Mouse (Mus musculus) skeletal muscle tissue, adult 2 months (tissue): Measurements from ENCODE around the gene Prr5l.
A peak's percentile ranks its signal among the peaks of the same experiment; 100 is the strongest.
"Not testable (repeated sequence)": the region's sequence is repeated elsewhere in the genome, so short reads cannot be mapped to it uniquely, and the experiment has no call there.

Experiments used
- DNase-seq: peaks from one replicate; pipeline ENCODE4 v3.0.0-alpha.2; 2012; ENCODE audit warnings: low read depth, low spot score

Gene Prr5l

GRCm38 (mm10) chr2:101762955-101763386 is 119.9 kb downstream of the Prr5l start:
- DNase-seq = peak; percentile 54

GRCm38 (mm10) chr2:101762405-101762804 is 120.4 kb downstream of the Prr5l start:
- peak; percentile 45 for DNase-seq

DNA sequence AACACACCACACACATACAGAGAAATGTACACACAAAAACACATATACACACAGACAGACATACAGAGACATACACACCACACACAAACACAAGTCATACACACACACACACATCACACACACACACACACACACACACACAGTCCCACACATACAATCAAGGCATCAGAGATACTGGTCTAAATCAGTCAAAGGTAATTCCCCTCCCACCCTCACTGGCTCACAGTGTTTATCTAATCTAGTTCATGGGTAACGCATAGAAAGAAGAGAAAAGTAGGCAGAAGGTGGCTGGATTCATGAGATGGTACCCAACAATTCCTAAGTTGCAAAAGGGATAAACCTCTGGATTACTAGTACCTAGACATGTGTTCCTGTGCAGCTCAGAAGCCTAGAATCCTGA is 120.9 kb downstream of the Prr5l start:
- DNase-seq = no peak

GRCm38 (mm10) chr2:101759523-101760277 is 123.1 kb downstream of the Prr5l start:
- DNase-seq = no peak

DNA sequence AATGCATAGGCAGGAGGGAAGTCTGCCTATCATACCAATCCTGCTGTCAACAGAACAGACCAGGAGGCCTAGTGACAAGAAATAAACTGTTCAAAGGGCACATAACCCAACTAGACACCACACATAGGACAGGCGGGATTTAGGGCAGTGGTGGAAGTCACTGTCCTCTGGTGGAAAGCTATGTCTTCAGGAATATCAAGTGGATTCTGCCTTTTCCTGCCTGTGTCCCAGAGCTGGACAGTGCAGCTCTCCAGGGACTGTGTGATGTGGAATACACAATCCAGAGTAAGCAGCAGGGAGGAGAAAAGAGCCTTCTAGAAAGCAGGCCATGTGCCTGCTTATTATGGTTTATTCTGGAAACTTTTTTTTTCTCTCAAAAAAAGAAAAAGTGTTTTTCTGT is 125.0 kb downstream of the Prr5l start:
- DNase-seq = no peak

DNA sequence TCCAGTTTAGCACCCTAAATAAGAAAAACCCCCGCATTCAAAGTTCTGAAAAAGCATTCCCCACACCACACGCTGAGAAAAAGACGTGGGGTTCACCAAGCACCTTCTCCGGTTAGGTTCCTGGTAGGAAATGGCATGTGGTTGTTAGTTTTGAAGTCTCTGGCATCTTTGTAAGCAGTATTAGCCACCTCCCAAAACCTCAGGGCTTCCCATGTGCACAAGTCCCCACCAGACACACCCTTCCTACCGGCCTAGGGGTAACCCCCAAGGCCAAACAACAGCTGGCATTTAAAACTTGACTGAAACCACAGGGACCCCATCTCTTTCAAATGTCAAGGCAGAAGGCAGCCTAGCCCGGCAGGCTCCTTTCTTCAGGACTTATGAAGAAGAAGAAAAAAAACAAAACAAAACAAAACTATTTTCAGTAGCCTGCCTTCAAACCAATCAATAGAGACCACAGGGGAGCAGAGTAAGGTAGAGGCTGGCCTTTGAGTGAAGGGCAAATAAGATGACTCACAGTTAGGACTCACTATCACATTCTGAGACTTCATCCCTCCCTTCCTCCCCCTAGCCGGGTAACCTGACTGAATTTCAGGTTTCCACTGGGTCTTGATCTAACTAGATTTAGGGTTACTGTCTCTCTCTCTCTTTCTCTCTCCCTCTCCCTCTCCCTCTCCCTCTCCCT is 126.6 kb downstream of the Prr5l start:
- no peak for DNase-seq

GRCm38 (mm10) chr2:101754939-101755555 is 127.8 kb downstream of the Prr5l start:
- DNase-seq = no peak

DNA sequence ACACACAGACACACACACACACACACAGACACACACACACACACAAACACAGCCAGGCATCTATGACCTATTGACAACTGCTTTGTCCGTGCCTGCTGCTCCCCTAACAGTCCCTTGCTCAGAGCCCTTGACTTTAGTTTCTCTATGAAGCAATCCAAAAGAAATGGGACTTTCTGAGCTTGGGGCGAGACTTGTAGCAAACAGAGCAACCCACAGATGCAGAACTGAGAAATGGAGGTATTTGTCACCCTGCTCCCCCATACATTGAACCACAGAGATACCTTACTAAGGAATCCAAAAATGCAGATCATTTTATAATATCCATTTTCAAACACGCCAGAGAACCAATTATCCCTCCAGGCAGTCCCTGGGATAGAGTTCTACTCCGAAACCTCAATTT is 128.4 kb downstream of the Prr5l start:
- DNase-seq = no peak

DNA sequence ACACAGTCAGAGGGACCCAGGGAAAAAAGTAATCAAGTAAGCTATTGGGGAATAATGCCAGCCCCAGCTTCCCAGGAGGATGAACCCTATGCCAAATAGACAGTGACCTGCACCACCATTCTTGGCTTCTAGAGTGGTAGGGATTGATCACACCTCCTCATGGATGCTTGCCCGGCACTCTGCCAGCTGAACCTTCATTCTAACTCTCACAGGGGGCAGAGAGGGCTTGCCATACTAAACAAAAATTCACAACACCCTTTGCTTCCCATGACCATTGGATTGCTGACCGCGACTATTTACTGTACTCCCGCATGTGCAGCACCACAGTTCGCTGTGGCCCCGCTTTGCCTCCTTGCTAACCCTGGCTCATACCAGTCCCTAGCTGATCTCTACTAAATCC is 129.8 kb downstream of the Prr5l start:
- DNase-seq = no peak

DNA sequence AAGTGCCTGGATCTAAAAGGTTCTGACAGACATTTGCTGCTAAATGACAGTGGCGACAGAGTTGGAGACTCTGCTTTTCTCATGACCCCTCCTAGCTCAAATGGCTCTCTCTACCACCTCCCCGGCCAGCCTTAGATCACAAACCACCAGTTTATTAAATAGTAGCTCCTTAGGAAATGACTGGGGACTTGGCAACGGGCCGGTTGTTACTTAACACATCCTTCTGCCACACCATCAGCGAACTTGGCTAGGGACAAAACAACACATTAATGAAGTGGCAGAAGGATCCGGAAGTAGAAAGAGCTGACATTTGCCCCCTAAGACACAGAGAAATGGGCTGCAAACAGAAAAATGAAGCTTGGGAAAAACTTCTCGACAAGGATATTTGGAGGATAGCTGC is 130.4 kb downstream of the Prr5l start:
- DNase-seq = peak; percentile 27

GRCm38 (mm10) chr2:101751236-101751922 is 131.4 kb downstream of the Prr5l start:
- DNase-seq = no peak

DNA sequence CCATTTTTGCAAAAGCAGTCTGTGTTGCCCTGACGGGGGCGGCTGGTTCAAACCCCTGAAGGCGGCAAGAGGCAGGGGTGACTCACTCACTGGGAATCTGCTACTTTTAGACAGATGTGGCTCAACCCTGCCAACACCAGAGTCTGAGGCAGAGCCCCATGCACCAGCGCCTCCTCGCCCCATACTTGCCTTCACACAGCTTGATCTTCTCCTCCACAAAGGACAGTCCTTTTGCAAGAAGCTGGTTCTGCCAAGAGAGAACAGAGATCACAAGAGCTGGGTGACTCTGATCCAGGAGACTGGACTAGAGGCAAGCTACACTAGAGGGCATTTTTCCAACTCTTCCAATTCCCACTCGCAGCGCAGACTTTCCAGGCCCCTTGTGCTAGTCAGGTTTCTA is 136.3 kb downstream of the Prr5l start:
- DNase-seq = peak; percentile 32

GRCm38 (mm10) chr2:101745656-101746055 is 137.2 kb downstream of the Prr5l start:
- not testable (repeated sequence) for DNase-seq

GRCm38 (mm10) chr2:101742072-101742860 is 140.6 kb downstream of the Prr5l start:
- no peak for DNase-seq

DNA sequence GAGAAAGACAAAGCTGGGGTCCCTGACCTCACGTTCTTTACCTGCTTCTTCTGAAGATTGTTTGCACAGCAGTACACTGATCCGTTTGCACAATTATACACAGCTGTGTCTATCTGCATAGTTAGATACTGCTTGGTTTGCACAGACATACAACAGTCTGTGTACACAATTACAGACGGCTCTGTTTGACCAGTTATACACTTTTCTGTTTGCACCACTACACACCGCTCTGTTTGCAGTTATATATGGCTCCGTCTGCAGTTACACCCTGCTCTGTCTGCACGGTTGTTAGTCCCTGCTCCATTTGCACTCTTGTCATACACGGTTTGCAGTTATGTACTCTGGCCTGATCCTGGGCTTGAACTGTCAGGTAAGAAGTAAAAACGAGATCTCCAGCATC is 141.2 kb downstream of the Prr5l start:
- DNase-seq = no peak

DNA sequence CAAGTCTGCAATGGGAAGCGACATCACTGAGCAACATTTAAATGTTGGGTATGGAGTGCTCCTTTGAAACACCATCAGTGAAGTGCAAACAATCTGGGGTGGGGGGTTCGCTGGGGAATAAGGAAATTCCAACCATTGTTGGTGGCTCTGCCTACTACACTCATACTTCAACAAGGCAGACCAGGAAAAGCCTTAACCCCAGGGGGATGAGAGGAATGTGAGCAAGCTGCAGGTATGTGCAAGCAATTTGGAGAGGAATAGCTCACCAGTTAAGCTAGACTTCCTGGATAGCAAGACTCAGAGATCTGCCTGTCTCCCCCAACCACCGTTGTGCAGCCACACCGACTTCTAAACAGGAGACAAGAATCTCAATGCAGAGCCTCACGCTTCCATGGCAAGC is 142.9 kb downstream of the Prr5l start:
- no peak for DNase-seq

DNA sequence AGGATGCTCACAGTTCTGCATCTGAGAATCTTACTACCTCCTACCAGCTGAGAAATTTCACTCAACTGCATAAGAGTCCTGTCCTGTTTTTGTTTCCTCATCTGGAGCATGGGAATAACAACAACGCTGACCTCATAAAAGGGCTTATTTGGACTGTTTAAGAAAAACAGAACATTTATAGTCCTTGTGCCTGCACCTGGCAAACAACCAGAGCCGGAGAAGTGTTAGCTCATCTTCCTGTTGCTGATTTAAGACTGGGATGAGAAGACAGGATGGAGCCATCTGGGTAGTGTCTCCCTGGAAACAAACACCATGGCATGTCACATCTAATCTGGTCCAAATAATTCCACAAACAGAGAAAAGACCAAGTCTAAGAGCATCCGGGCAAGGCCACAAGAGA is 149.3 kb downstream of the Prr5l start:
- DNase-seq = peak; percentile 25

DNA sequence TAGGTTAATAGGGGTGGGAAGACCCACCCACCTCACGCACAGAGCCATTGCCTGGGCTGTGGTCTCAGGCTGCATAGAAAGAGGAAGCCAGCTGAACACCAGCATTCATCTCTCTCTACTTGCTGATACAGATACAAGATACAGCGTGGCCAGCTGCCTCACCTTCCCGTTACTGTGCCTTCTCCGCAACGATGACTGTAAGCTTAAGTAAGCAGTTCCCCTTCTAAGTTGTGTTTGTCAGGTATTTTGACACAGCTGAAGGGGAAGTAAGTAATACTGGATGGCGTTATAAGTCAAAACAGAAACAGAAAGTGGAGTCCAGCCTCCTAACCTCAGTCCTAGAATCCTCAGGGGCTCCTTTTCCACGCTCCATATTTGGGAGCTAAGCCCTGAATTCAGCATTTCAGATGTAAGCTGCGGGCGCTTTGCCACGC is 150.0 kb downstream of the Prr5l start:
- no peak for DNase-seq

DNA sequence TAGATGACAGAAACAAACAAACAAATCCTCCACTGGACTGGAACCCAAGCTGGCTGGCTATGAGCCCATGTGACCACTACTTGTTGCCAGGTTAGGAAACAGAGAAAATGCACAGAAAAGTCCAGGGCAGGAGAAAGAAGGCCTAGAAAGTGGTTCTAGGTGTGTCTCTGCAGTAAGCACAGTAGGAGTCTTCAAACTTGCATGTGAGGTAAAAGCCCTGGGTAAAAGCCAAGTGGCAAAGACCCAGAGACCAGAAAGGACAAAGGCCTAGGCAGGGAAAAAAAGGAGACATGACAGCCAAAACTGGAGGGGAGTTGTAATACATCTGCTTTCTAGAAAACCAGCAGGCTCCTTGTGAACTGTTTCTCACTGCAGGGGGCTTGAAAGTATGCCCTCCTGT is 151.9 kb downstream of the Prr5l start:
- DNase-seq = no peak

- no peak for DNase-seq
Measured at GRCm38 (mm10) chr2:101729472-101729871, 153.4 kb downstream of the Prr5l start.

- no peak for DNase-seq
Measured at GRCm38 (mm10) chr2:101727787-101728186, 155.0 kb downstream of the Prr5l start.
